Mouse (Mus musculus) right cerebral cortex, postnatal 36 days (tissue): ENCODE measurements at regions not wholly inside any gene's neighbourhood (a gene's known extent, or its start where the extent isn't known, plus 50 kb on each side); places are given as distances from the start of the nearest gene placed in this dataset.
"Not testable (repeated sequence)": the region's sequence is repeated elsewhere in the genome, so short reads cannot be mapped to it uniquely, and the experiment has no call there.

ENCODE experiments used
- DNase-seq, 2 experiments: peaks; one replicate each; pipeline ENCODE4 v3.0.0; 2022; ENCODE audit warnings: low spot score in 2 of 2, mixed read lengths in 1 of 2

DNA sequence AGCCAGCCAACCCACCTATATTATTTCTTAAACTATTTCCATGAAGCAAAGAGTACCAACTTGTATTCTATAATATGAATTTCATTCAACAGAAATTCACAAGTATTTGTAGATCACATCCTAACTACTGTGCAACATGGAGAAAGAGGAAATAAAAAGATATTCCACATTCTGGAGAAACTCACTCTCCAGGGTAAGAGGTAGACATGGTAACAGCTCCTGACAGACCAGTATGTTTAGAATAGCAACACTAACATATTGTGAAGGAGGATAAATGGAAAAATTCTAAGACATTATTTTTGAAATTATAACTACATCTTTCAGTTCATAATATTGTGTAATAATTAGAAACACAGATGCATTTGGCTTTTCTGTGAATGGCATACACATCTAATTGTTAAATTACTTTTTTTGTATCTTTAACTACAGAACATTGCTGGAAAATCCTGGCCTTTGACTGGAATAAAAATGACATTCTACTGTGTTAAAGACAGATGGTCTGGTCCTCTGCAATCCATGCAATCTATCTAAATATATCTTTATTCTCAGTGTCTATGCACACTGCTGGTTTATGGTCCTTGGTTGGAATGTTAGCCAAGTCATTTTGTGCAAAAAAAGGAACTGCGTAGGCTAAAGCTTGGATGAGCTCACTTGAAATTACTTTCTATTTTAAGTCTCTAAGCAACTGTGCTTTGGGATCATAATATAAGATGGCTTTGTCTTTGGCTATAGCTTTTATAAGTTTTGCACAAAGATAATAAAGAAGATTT is 106.6 kb upstream of the Ctag2 start:
- peak; percentile 5 to 23 for DNase-seq

DNA sequence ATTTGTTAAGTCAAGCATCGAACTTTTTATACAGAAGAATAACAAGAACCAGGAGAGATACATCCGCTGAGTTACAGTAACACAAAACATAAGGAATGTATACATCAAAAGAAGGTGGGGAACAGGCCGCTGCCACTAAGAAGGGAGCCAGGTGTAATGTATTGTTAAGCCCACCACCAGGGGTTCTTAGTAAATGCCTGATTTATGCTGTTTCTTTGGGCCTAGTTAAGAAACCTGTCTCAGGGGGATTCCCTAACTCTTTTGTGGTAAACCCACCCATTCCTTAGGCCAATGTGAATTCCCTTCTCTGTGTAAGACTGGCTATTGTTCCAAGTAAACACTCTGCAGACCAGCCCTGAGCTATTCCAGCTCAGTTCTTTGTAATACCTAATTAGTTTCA is 68.5 kb upstream of the Ctag2 start:
- not testable (repeated sequence) for DNase-seq
